Mouse (Mus musculus): ENCODE results near the gene Igf2bp3. TPM values are rescaled to one million over a fixed set of nuclear protein-coding genes. Genes with fewer than 3 reads are reported as not detected.

Igf2bp3 gene
- polyA plus RNA-seq, 1 experiment from 2014 or later = 40.7 TPM

DNA sequence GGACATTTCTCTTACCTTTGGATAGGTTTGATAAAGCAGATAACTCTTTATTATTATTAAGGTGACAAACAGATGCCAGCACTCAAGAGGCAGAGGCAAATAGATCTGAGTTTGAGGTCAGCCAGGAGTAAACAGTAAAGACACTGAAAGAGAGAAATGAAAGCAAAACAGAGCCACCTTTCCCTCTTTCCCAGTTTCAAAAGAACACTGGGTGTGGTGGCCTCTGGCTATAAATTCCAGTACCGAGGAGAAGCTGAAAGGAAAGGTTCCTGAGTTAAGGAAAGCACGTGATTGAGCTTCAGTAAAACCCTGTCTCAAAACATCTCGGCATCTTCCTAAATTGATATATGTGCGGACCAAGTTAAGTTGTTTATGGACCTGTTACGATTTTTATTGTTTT is 45.0 kb upstream of the Igf2bp3 start:
- DNase-seq (ENCODE audit: low spot score) (no peak), ATAC-seq (ENCODE audit: low FRiP score, low TSS enrichment) (no peak)
- WGBS = 33% methylated on average over 5 of the region's 5 CpGs
- Histone ChIP-seq H3K4me1 (replicated peaks; ENCODE audit: control insufficient read depth, insufficient read depth) (0 out of 2 replicates have a peak, but pooled peaks cover 2% of the 10 kb centered on the region), H3K36me3 (ENCODE audit: control insufficient read depth, insufficient read depth, low read length) (no peaks in the 10 kb centered on the region), H3K4me3 (ENCODE audit: low read depth, low read length) (no peak overlapping the region), H3K9ac (ENCODE audit: low read length) (no peak overlapping the region), H3K27ac (replicated peaks) (no peak overlapping the region), H3K4me2 (replicated peaks; ENCODE audit: low read depth) (no peak overlapping the region), H3K27me3 (ENCODE audit: control insufficient read depth, insufficient read depth, low read length) (no peaks in the 10 kb centered on the region), H3K9me3 (ENCODE audit: control insufficient read depth, low read length) (no peaks in the 10 kb centered on the region)
- TF ChIP-seq CTCF (IDR thresholded peaks at IDR 0.05; ENCODE audit: low read depth) (no peak), EP300 (optimal IDR thresholded peaks at IDR 0.05) (no peak)

DNA sequence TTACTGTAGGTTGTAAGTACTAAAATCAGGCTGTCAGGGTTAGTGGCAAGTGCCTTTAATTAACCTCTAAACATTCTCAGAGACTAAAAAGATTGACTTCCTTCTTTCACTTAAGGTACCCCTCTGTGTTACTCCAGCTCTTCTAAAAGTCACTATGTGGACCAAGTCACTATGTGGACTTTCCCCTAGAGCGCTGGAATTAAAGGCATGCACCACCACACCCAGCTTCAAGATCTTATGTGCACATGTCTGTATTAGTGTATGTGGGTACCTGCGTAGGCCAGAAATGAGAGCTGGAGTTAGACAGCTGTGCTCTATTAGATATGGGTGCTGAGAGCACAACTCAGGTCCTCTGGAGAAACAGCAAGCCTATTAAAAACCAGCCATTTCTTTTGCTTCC is 43.1 kb upstream of the Igf2bp3 start:
- no peak overlapping the region for H3K4me3 ChIP-seq (ENCODE audit: low read depth, low read length)
- H3K9me3 ChIP-seq (ENCODE audit: control insufficient read depth, low read length) = no peaks in the 10 kb centered on the region
- H3K27me3 ChIP-seq (ENCODE audit: control insufficient read depth, insufficient read depth, low read length) = no peaks in the 10 kb centered on the region
- TF ChIP-seq EP300 (optimal IDR thresholded peaks at IDR 0.05) (no peak), CTCF (IDR thresholded peaks at IDR 0.05; ENCODE audit: low read depth) (no peak)
- DNase-seq (ENCODE audit: low spot score) = no peak
- peak; percentile 64; the same call in 1 of the 2 replicates for ATAC-seq (ENCODE audit: low FRiP score, low TSS enrichment)
- no peak overlapping the region for H3K9ac ChIP-seq (ENCODE audit: low read length)
- 0 out of 2 replicates have a peak, but pooled peaks cover 2% of the 10 kb centered on the region for H3K4me1 ChIP-seq (replicated peaks; ENCODE audit: control insufficient read depth, insufficient read depth)
- H3K27ac ChIP-seq (replicated peaks) = no peak overlapping the region
- no peak overlapping the region for H3K4me2 ChIP-seq (replicated peaks; ENCODE audit: low read depth)
- 63% methylated on average over 2 of the region's 2 CpGs for WGBS
- no peaks in the 10 kb centered on the region for H3K36me3 ChIP-seq (ENCODE audit: control insufficient read depth, insufficient read depth, low read length)

DNA sequence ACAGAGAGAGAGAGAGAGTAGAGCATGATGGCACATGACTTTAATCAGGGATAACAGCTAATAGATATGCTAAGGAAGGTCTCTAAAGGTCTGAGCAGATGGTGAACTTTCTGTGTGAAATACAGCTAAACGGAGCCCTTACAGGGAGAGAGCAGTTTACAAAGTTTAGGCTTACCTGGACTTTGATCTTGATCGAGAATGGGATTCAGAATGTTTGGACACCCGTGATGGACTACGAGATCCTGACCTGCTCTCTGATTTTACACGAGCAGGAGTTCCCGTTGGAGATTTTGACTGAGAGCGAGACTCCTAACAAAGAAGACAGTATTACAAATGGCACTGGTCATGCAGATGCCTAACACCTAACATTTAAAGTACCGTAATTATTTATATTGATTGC is 37.5 kb upstream of the Igf2bp3 start:
- Histone ChIP-seq H3K36me3 (ENCODE audit: control insufficient read depth, insufficient read depth, low read length) (peaks cover 12% of the 10 kb centered on the region), H3K4me3 (ENCODE audit: low read depth, low read length) (no peak overlapping the region), H3K9ac (ENCODE audit: low read length) (no peak overlapping the region), H3K4me2 (replicated peaks; ENCODE audit: low read depth) (no peak overlapping the region), H3K4me1 (replicated peaks; ENCODE audit: control insufficient read depth, insufficient read depth) (no peaks in the 10 kb centered on the region), H3K9me3 (ENCODE audit: control insufficient read depth, low read length) (no peaks in the 10 kb centered on the region), H3K27ac (replicated peaks) (no peak overlapping the region), H3K27me3 (ENCODE audit: control insufficient read depth, insufficient read depth, low read length) (no peaks in the 10 kb centered on the region)
- no peak for ATAC-seq (ENCODE audit: low FRiP score, low TSS enrichment)
- DNase-seq (ENCODE audit: low spot score) = no peak
- 79% methylated on average over 8 of the region's 8 CpGs for WGBS
- TF ChIP-seq CTCF (IDR thresholded peaks at IDR 0.05; ENCODE audit: low read depth) (no peak), EP300 (optimal IDR thresholded peaks at IDR 0.05) (no peak)

DNA sequence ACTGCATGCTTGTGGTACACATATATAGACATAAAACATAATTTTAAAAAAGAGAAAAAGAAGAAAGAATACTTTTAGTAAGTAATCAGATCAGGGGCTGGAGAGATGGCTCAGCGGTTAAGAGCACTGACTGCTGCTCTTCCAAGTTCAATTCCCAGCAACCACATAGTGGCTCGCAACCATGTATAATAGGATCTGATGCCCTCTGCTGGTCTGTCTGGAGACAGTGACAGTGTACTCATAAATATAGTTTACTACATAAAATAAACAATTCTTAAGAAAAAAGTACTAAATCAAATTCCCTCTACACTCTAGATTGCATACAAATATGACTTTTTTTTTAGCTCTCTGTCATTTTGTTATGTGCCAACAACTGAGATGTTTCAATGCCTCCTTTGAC is 36.4 kb upstream of the Igf2bp3 start:
- Histone ChIP-seq H3K27me3 (ENCODE audit: control insufficient read depth, insufficient read depth, low read length) (no peaks in the 10 kb centered on the region), H3K4me3 (ENCODE audit: low read depth, low read length) (no peak overlapping the region), H3K36me3 (ENCODE audit: control insufficient read depth, insufficient read depth, low read length) (peaks cover 18% of the 10 kb centered on the region), H3K4me2 (replicated peaks; ENCODE audit: low read depth) (no peak overlapping the region), H3K27ac (replicated peaks) (no peak overlapping the region), H3K9me3 (ENCODE audit: control insufficient read depth, low read length) (no peaks in the 10 kb centered on the region), H3K4me1 (replicated peaks; ENCODE audit: control insufficient read depth, insufficient read depth) (no peaks in the 10 kb centered on the region), H3K9ac (ENCODE audit: low read length) (no peak overlapping the region)
- peak; percentile 44 for TF ChIP-seq CTCF (IDR thresholded peaks at IDR 0.05; ENCODE audit: low read depth)
- TF ChIP-seq EP300 (optimal IDR thresholded peaks at IDR 0.05) = no peak
- WGBS = 99% methylated on average over 2 of the region's 2 CpGs
- no peak for DNase-seq (ENCODE audit: low spot score)
- ATAC-seq (ENCODE audit: low FRiP score, low TSS enrichment) = no peak

DNA sequence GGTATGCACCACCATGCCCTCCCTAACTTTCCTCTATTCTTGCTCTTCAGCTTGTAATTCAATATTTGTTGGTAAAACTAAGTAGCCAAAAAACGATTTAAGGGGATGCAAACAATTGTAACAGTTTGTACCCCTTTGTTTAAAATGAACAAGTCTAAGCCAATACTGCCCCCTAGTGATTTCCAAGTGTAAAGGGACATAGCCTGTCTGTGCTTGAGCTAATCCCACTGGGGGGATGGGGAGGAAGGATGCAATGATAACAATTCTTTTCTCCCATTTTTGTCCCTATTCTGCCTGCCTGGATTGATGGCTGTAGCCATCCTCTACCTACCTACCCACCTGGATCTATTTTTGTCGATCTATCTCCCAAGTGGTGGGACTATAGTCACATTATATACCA is 32.5 kb upstream of the Igf2bp3 start:
- 45% methylated on average over 2 of the region's 2 CpGs for WGBS
- TF ChIP-seq EP300 (optimal IDR thresholded peaks at IDR 0.05) (no peak), CTCF (IDR thresholded peaks at IDR 0.05; ENCODE audit: low read depth) (peak; percentile 82)
- Histone ChIP-seq H3K4me1 (replicated peaks; ENCODE audit: control insufficient read depth, insufficient read depth) (no peaks in the 10 kb centered on the region), H3K4me3 (ENCODE audit: low read depth, low read length) (no peak overlapping the region), H3K9me3 (ENCODE audit: control insufficient read depth, low read length) (no peaks in the 10 kb centered on the region), H3K27me3 (ENCODE audit: control insufficient read depth, insufficient read depth, low read length) (no peaks in the 10 kb centered on the region), H3K4me2 (replicated peaks; ENCODE audit: low read depth) (no peak overlapping the region), H3K36me3 (ENCODE audit: control insufficient read depth, insufficient read depth, low read length) (peaks cover 27% of the 10 kb centered on the region), H3K27ac (replicated peaks) (no peak overlapping the region), H3K9ac (ENCODE audit: low read length) (no peak overlapping the region)
- DNase-seq (ENCODE audit: low spot score) (no peak), ATAC-seq (ENCODE audit: low FRiP score, low TSS enrichment) (no peak)

DNA sequence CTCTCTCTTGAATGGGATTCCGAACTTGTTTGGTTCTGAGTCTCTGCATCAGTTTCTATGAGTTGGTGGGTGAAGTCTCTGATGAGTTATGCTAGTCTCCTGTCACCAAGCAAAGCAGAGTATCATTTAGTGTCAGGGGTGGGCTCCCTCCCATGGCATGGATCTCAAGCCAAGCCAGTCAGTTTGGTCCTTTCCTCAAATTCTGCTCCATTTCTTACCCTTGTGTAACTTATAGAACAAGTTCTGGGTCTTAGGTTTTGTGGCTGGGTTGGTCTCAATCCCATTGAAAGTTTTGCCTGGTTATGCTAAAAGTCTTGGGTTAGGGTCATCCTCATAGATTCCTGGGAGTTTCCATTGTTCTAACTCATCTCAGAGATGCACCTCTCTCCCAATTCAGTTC is 27.6 kb upstream of the Igf2bp3 start:
- no peaks in the 10 kb centered on the region for H3K9me3 ChIP-seq (ENCODE audit: control insufficient read depth, low read length)
- no peaks in the 10 kb centered on the region for H3K4me1 ChIP-seq (replicated peaks; ENCODE audit: control insufficient read depth, insufficient read depth)
- peaks cover 14% of the 10 kb centered on the region; the same call in 1 of the 2 replicates for H3K36me3 ChIP-seq (ENCODE audit: control insufficient read depth, insufficient read depth, low read length)
- TF ChIP-seq EP300 (optimal IDR thresholded peaks at IDR 0.05) (no peak), CTCF (IDR thresholded peaks at IDR 0.05; ENCODE audit: low read depth) (no peak)
- no peak overlapping the region for H3K4me3 ChIP-seq (ENCODE audit: low read depth, low read length)
- WGBS = 82% methylated on average over 1 of the region's 1 CpGs
- no peak overlapping the region for H3K4me2 ChIP-seq (replicated peaks; ENCODE audit: low read depth)
- H3K9ac ChIP-seq (ENCODE audit: low read length) = no peak overlapping the region
- DNase-seq (ENCODE audit: low spot score) (no peak), ATAC-seq (ENCODE audit: low FRiP score, low TSS enrichment) (no peak)
- H3K27ac ChIP-seq (replicated peaks) = no peak overlapping the region
- H3K27me3 ChIP-seq (ENCODE audit: control insufficient read depth, insufficient read depth, low read length) = no peaks in the 10 kb centered on the region
